Mouse (Mus musculus) right cerebral cortex, adult 2 months (tissue): ENCODE measurements around the gene Fndc3b.

ENCODE experiments used
- DNase-seq, 2 experiments: peaks; one replicate each; pipeline ENCODE4 v3.0.0; 2021 to 2022; ENCODE audit warnings: low spot score in 2 of 2

Fndc3b gene

GRCm38 (mm10) chr3:27555401-27555940 lies 155.6 kb downstream of the Fndc3b start:
- DNase-seq: peak in 1 of 2 experiments; percentile 22

- no peak for DNase-seq
These were observed 156.8 kb downstream of the Fndc3b start for GRCm38 (mm10) chr3:27554325-27554724.

GRCm38 (mm10) chr3:27553781-27554180 lies 157.3 kb downstream of the Fndc3b start:
- DNase-seq: no peak

- DNase-seq: peak; percentile 21 to 33
These were observed 160.1 kb downstream of the Fndc3b start for GRCm38 (mm10) chr3:27551005-27551404.

- DNase-seq: no peak
These were observed 160.7 kb downstream of the Fndc3b start for GRCm38 (mm10) chr3:27550409-27550808.

GRCm38 (mm10) chr3:27545651-27546050 lies 165.5 kb downstream of the Fndc3b start:
- no peak for DNase-seq

- DNase-seq: no peak
These were observed 167.0 kb downstream of the Fndc3b start for GRCm38 (mm10) chr3:27544061-27544460.

GRCm38 (mm10) chr3:27541841-27542240 lies 169.3 kb downstream of the Fndc3b start:
- no peak for DNase-seq

- DNase-seq: no peak
These were observed 169.9 kb downstream of the Fndc3b start for GRCm38 (mm10) chr3:27541181-27541580.

GRCm38 (mm10) chr3:27534208-27534607 lies 176.9 kb downstream of the Fndc3b start:
- DNase-seq: no peak

- no peak for DNase-seq
These were observed 177.4 kb downstream of the Fndc3b start for GRCm38 (mm10) chr3:27533721-27534120.

- DNase-seq: no peak
These were observed 179.1 kb downstream of the Fndc3b start for GRCm38 (mm10) chr3:27531993-27532392.

- no peak for DNase-seq
These were observed 180.7 kb downstream of the Fndc3b start for GRCm38 (mm10) chr3:27530370-27530769.

- DNase-seq: no peak
These were observed 181.7 kb downstream of the Fndc3b start for GRCm38 (mm10) chr3:27529221-27530051.

GRCm38 (mm10) chr3:27526991-27527390 lies 184.1 kb downstream of the Fndc3b start:
- no peak for DNase-seq

GRCm38 (mm10) chr3:27523176-27523936 lies 187.8 kb downstream of the Fndc3b start:
- DNase-seq: no peak

GRCm38 (mm10) chr3:27520391-27520790 lies 190.7 kb downstream of the Fndc3b start:
- DNase-seq: no peak

GRCm38 (mm10) chr3:27519481-27519880 lies 191.6 kb downstream of the Fndc3b start:
- DNase-seq: no peak

GRCm38 (mm10) chr3:27518935-27519334 lies 192.2 kb downstream of the Fndc3b start:
- DNase-seq: no peak

- DNase-seq: no peak
These were observed 194.6 kb downstream of the Fndc3b start for GRCm38 (mm10) chr3:27516536-27516935.

- DNase-seq: peak in 1 of 2 experiments; percentile 18
These were observed 199.3 kb downstream of the Fndc3b start for GRCm38 (mm10) chr3:27511765-27512164.

- no peak for DNase-seq
These were observed 204.2 kb downstream of the Fndc3b start for GRCm38 (mm10) chr3:27506886-27507285.

- no peak for DNase-seq
These were observed 205.5 kb downstream of the Fndc3b start for GRCm38 (mm10) chr3:27505582-27505981.
